30 mouse cellular contexts compared by ENCODE assay signal in genomic region chr3:101283441-101283840, GRCm38 (mm10). TPM values are rescaled to one million over a fixed set of nuclear protein-coding genes. Genes with fewer than 3 reads are reported as not detected.
DNase-seq lines count a peak whose midpoint lies in the region; ATAC-seq and TF ChIP-seq lines count a peak whose summit lies in the region.
"Had no signal": no experiment of that assay in that cellular context is flagged by ENCODE, and none has a peak within 500 bp of the region (broad histone marks: within the 10 kb centered on the region; RNA-seq: fewer than 3 reads in every experiment).

No protein-coding gene starts in this region.

- WGBS in heart, adult 2 months = 86% methylated on average over 4 of the region's 4 CpGs
- WGBS in midbrain, postnatal 0 days = 81% methylated on average over 4 of the region's 4 CpGs
- 81% methylated on average over 4 of the region's 4 CpGs for WGBS in midbrain, embryonic 13.5 days

- no peaks in the 10 kb centered on the region for H3K36me3 ChIP-seq in heart, adult 2 months (ENCODE audit: control insufficient read depth, insufficient read depth, low read length)
- H3K36me3 ChIP-seq in midbrain, postnatal 0 days (ENCODE audit: insufficient read depth, low read length) = no peaks in the 10 kb centered on the region
- H3K36me3 ChIP-seq in midbrain, embryonic 13.5 days = no peaks in the 10 kb centered on the region
- H3K36me3 ChIP-seq in CH12.LX (replicated peaks in 1 of 2; ENCODE audit: control insufficient read depth in 1 of 2, insufficient read depth in 1 of 2, low read length in 1 of 2) = peaks cover 0 to 27% of the 10 kb centered on the region in 2 experiments
- H3K36me3 ChIP-seq: heart, embryonic 13.5 days; limb, embryonic 13.5 days; liver, embryonic 13.5 days; lung, embryonic 15.5 days had no signal

- peak; percentile 23; the same call in 1 of the 2 replicates for TF ChIP-seq CTCF in heart, adult 2 months (IDR thresholded peaks at IDR 0.05)
- TF ChIP-seq CTCF in midbrain, postnatal 0 days (IDR thresholded peaks at IDR 0.05) = peak; percentile 21; the same call in 1 of the 2 replicates
- TF ChIP-seq CTCF in CH12.LX (conservative IDR thresholded peaks at IDR 0.05 in 1 of 2, IDR thresholded peaks at IDR 0.05 in 1 of 2; ENCODE audit: low read depth in 2 of 2, low read length in 2 of 2) = no peak

- peaks cover 15% of the 10 kb centered on the region for H3K4me1 ChIP-seq in heart, adult 2 months (ENCODE audit: control insufficient read depth, insufficient read depth, low read length)
- no peaks in the 10 kb centered on the region; the same call in 1 of the 2 replicates for H3K4me1 ChIP-seq in midbrain, postnatal 0 days (ENCODE audit: insufficient read depth, low read length)
- H3K4me1 ChIP-seq in midbrain, embryonic 13.5 days (replicated peaks) = peaks cover 17% of the 10 kb centered on the region
- H3K4me1 ChIP-seq in CH12.LX (ENCODE audit: control insufficient read depth in 1 of 2, insufficient read depth in 2 of 2) = peaks cover 5 to 60% of the 10 kb centered on the region in 2 experiments; a peak in 3 of 4 replicates
- H3K4me1 ChIP-seq: liver, embryonic 13.5 days had no signal

- in situ Hi-C loops in CH12.LX (cut with MboI; ENCODE audit: low pct_ligation_motif_present, low pct_unique_long_range_greater_than_20kb, low sequenced_read_pairs) = no loop called here

- no peaks in the 10 kb centered on the region for H3K27me3 ChIP-seq in heart, adult 2 months (ENCODE audit: control insufficient read depth, insufficient read depth, low read length)
- H3K27me3 ChIP-seq in midbrain, postnatal 0 days (ENCODE audit: insufficient read depth, low read length) = no peaks in the 10 kb centered on the region
- H3K27me3 ChIP-seq in midbrain, embryonic 13.5 days = no peaks in the 10 kb centered on the region
- no peaks in the 10 kb centered on the region for H3K27me3 ChIP-seq in CH12.LX (replicated peaks)
- H3K27me3 ChIP-seq: forebrain, embryonic 13.5 days; heart, embryonic 13.5 days; limb, embryonic 13.5 days; lung, embryonic 15.5 days had no signal

- no peak for ATAC-seq in midbrain, postnatal 0 days (ENCODE audit: low FRiP score)
- ATAC-seq in midbrain, embryonic 13.5 days = no peak
- ATAC-seq in granulocyte monocyte progenitor cell, adult 5-6 weeks (replicated peaks; ENCODE audit: poor library complexity, severe bottlenecking) = no peak
- no peak for ATAC-seq in megakaryocyte-erythroid progenitor cell, adult 5-6 weeks (replicated peaks; ENCODE audit: low FRiP score, low TSS enrichment, poor library complexity, severe bottlenecking)
- ATAC-seq: forebrain, embryonic 13.5 days; midbrain, embryonic 16.5 days; Patski had no signal

- dilution Hi-C loops in CH12.LX (cut with MboI; ENCODE audit: extremely low pct_ligation_motif_present, extremely low pct_unique_long_range_greater_than_20kb, low sequenced_read_pairs) = no loop called here

- DNase-seq in heart, adult 2 months = peak in 1 of 2 experiments; percentile 4
- DNase-seq in heart, postnatal 25 days (ENCODE audit: low spot score) = no peak
- no peak for DNase-seq in midbrain, postnatal 0 days (ENCODE audit: low spot score)
- no peak for DNase-seq in CH12.LX (ENCODE audit: extremely low read depth)
- peak; percentile 45 for DNase-seq in T-cell, adult 2 months (ENCODE audit: low spot score)
- DNase-seq: adrenal gland, postnatal 14 days; cerebellum, adult 9-10 months; gastrocnemius, postnatal 10 days; heart, adult 18-20 months; heart, postnatal 36 days; kidney, adult 2 months; kidney, postnatal 14 days; layer of hippocampus, postnatal 36 days; liver, embryonic 13.5 days; right cerebral cortex, adult 18-20 months; right cerebral cortex, postnatal 4 days; thymus, postnatal 14 days had no signal

- H3K27ac ChIP-seq in heart, adult 2 months = no peak overlapping the region
- H3K27ac ChIP-seq in midbrain, postnatal 0 days (ENCODE audit: low read depth, low read length) = no peak overlapping the region
- H3K27ac ChIP-seq in midbrain, embryonic 13.5 days = no peak overlapping the region
- no peak overlapping the region for H3K27ac ChIP-seq in CH12.LX (ENCODE audit: insufficient read depth, low read depth)
- H3K27ac ChIP-seq: forebrain, embryonic 13.5 days; heart, embryonic 13.5 days; hindbrain, embryonic 14.5 days; limb, embryonic 13.5 days; liver, embryonic 13.5 days; lung, embryonic 15.5 days had no signal

- H3K79me2 ChIP-seq in heart, adult 2 months (replicated peaks; ENCODE audit: control insufficient read depth, insufficient read depth, low read length) = no peaks in the 10 kb centered on the region
- no peaks in the 10 kb centered on the region for H3K79me2 ChIP-seq in CH12.LX (replicated peaks; ENCODE audit: control insufficient read depth, extremely low read depth, insufficient read depth, poor library complexity, severe bottlenecking)

- H3K9ac ChIP-seq in heart, adult 2 months (ENCODE audit: low read depth, low read length) = no peak overlapping the region
- H3K9ac ChIP-seq in midbrain, postnatal 0 days (replicated peaks; ENCODE audit: low read length, poor library complexity, severe bottlenecking) = no peak overlapping the region
- H3K9ac ChIP-seq in midbrain, embryonic 13.5 days (replicated peaks) = no peak overlapping the region
- no peak overlapping the region for H3K9ac ChIP-seq in CH12.LX (ENCODE audit: insufficient read depth, low read depth)
- H3K9ac ChIP-seq: forebrain, embryonic 13.5 days; heart, embryonic 13.5 days; hindbrain, embryonic 14.5 days; limb, embryonic 13.5 days; liver, embryonic 13.5 days; lung, embryonic 15.5 days had no signal

- no peak for TF ChIP-seq POLR2A in heart, adult 2 months (IDR thresholded peaks at IDR 0.05; ENCODE audit: insufficient read depth, low read depth, low read length)
- no peak for TF ChIP-seq POLR2A in CH12.LX (IDR thresholded peaks at IDR 0.05; ENCODE audit: low read depth, low read length)

- no peak overlapping the region for H3K4me2 ChIP-seq in midbrain, postnatal 0 days (ENCODE audit: low read depth, low read length, poor library complexity, severe bottlenecking)
- no peak overlapping the region for H3K4me2 ChIP-seq in midbrain, embryonic 13.5 days (replicated peaks)
- H3K4me2 ChIP-seq in CH12.LX (ENCODE audit: insufficient read depth, low read depth, poor library complexity, severe bottlenecking) = no peak overlapping the region
- H3K4me2 ChIP-seq: forebrain, embryonic 13.5 days; heart, embryonic 13.5 days; hindbrain, embryonic 14.5 days; limb, embryonic 13.5 days; liver, embryonic 13.5 days; lung, embryonic 15.5 days had no signal

- no peak; the same call in 1 of the 2 replicates for TF ChIP-seq RAD21 in CH12.LX (IDR thresholded peaks at IDR 0.05; ENCODE audit: low read depth, low read length)

- TF ChIP-seq EP300 in heart, adult 2 months (IDR thresholded peaks at IDR 0.05; ENCODE audit: insufficient read depth, low read depth, low read length) = no peak
- no peak for TF ChIP-seq EP300 in CH12.LX (IDR thresholded peaks at IDR 0.05; ENCODE audit: low read length)

- H3K9me3 ChIP-seq in midbrain, postnatal 0 days (ENCODE audit: low read length) = no peaks in the 10 kb centered on the region
- no peaks in the 10 kb centered on the region for H3K9me3 ChIP-seq in midbrain, embryonic 13.5 days
- H3K9me3 ChIP-seq in CH12.LX (replicated peaks; ENCODE audit: low read length) = peaks cover 2% of the 10 kb centered on the region
- H3K9me3 ChIP-seq: forebrain, embryonic 13.5 days; heart, embryonic 13.5 days; limb, embryonic 13.5 days; liver, embryonic 13.5 days; lung, embryonic 15.5 days had no signal

- intact Hi-C loops in heart, adult 2 months (cut with DNase I) = no loop called here
- intact Hi-C loops in heart, postnatal 25 days (cut with DNase I) = no loop called here

- no peak overlapping the region for H3K4me3 ChIP-seq in heart, adult 2 months
- no peak overlapping the region for H3K4me3 ChIP-seq in midbrain, postnatal 0 days (ENCODE audit: low read depth, low read length)
- H3K4me3 ChIP-seq in midbrain, embryonic 13.5 days (replicated peaks) = no peak overlapping the region
- no peak overlapping the region for H3K4me3 ChIP-seq in CH12.LX (replicated peaks in 1 of 3; ENCODE audit: low read depth in 2 of 3, low read length in 2 of 3, poor library complexity in 1 of 3)
- H3K4me3 ChIP-seq: forebrain, embryonic 13.5 days; heart, embryonic 13.5 days; limb, embryonic 13.5 days; liver, embryonic 13.5 days; lung, embryonic 15.5 days had no signal

TF ChIP-seq in CH12.LX, 34 proteins besides CTCF, POLR2A, EP300 and RAD21:
- TF ChIP-seq E2F4 (IDR thresholded peaks at IDR 0.05; ENCODE audit: insufficient replicate concordance, low read depth, low read length) (no peak), PAX5 (IDR thresholded peaks at IDR 0.05; ENCODE audit: low read length) (no peak), SMC3 (IDR thresholded peaks at IDR 0.05; ENCODE audit: low read depth, low read length) (peak; percentile 18; the same call in 1 of the 2 replicates)

RNA-seq across cellular contexts. Expression of gene Cd2, which starts 4.3 kb away (rescaled TPM):
- 1 to 10 TPM in 1 of 2 experiments, under 1 TPM in 1; 0.84 to 1.1 TPM for total RNA-seq in heart, adult 2 months (2021)
- polyA plus RNA-seq in heart, adult 2 months (2012; rRNA removed) = 0.76 and 1.7 TPM in 2 replicates
- total RNA-seq in heart, postnatal 25 days (2021) = 1 to 10 TPM in 1 of 2 experiments, under 1 TPM in 1; 0.29 to 1.1 TPM
- total RNA-seq in midbrain, postnatal 0 days (2014; rRNA removed) = not detected in 2 replicates
- 0.21 and 0.22 TPM in 2 replicates for polyA plus RNA-seq in midbrain, postnatal 0 days (2015; fragmentation: Nextera tagmentation; extraction: Ambion mirVana)
- polyA plus RNA-seq in midbrain, embryonic 13.5 days (2015; fragmentation: Nextera tagmentation; extraction: Ambion mirVana) = 0.13 TPM in 1 of 2 replicates, not detected in the other
- total RNA-seq in CH12.LX (2012; rRNA removed) (18.0 TPM in 2 replicates), CH12.LX (2014; rRNA removed) (9.5 and 12.6 TPM in 2 replicates)
- 33.1 and 35.0 TPM in 2 replicates for polyA plus RNA-seq in CH12.LX (2012; ENCODE audit: insufficient read length, low read depth)
- total RNA-seq in granulocyte monocyte progenitor cell, adult 5-6 weeks (2014; fragmentation: Nextera tagmentation) = not detected in 2 replicates
- total RNA-seq in granulocyte monocyte progenitor cell, adult 5-6 weeks (2017) = not detected in 2 replicates
- 0.35 and 6.1 TPM in 2 replicates for total RNA-seq in megakaryocyte-erythroid progenitor cell, adult 5-6 weeks (2014; fragmentation: Nextera tagmentation)
- 0.19 and 14.4 TPM in 2 replicates for total RNA-seq in megakaryocyte-erythroid progenitor cell, adult 5-6 weeks (2017)
- total RNA-seq: layer of hippocampus, adult 18-20 months; layer of hippocampus, postnatal 36 days; left cerebral cortex, postnatal 25 days had no signal
- polyA plus RNA-seq: embryonic facial prominence, embryonic 14.5 days; forebrain, embryonic 13.5 days; heart, embryonic 13.5 days; hindbrain, embryonic 14.5 days; limb, embryonic 13.5 days; liver, embryonic 13.5 days; midbrain, embryonic 16.5 days; Patski had no signal

Comparison
In these comparisons a context has a peak if more than half of its experiments do, and no peak if none do; other contexts are left out.
1. CTCF ChIP-seq: peak in heart, adult 2 months (single experiment) and midbrain, postnatal 0 days (single experiment); none in CH12.LX (0 of 2).